Mouse (Mus musculus): ENCODE results near the gene Mdm1.

DNA sequence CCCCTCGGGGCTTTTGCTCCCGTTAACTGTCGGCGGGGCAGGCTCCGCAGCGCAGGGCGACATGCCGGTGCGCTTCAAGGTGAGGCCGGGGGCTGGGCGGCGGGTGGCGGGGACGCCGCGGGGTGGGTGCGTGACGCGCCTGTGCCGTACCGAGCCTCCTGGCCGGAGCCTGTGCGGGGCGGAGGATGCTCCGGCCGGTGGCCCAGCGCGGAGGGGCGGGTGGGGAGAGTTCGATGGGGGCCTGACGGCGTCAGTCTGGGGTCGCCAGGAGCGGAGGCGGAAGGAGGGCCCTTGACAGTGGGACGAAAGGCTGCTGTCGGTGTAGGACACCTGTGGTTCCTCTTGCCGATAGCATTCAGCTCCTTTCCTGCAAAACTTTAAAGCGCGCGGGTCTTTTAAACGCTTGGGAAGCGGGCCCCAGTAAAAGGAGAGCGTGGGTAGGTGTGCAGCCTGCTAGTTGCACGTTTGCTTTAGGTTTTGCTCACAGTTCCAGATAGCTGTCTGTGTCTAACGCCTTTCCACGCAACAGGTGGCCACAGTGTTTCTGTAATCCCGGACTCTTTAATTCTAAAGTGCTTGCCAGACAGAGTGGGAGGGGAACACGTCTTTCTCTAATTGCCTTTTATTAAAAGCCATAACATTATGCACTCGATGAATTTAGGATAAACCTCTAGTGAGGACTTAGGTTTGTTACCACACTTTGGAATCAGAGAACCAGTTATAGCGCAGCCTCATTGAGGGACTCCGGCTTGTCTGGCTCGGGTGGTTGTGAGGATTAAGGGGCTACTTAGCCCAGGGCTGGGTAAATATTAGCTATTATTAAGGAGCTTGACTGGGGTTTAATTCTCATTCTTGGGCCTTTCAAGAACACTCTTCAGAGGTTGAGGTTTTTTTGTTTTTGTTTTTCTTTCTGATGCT lies 532 bp downstream of the Mdm1 start:
- TF ChIP-seq POLR2A (IDR thresholded peaks at IDR 0.05; ENCODE audit: borderline replicate concordance, insufficient read depth, low read length) (no peak), CTCF (IDR thresholded peaks at IDR 0.05; ENCODE audit: borderline replicate concordance, insufficient read depth, low read depth, low read length) (no peak)

All from cerebellum, adult 2 months (tissue).